Mouse (Mus musculus): ENCODE data around the gene Anxa4. TPM values are rescaled to one million over a fixed set of nuclear protein-coding genes. Genes with fewer than 3 reads are reported as not detected.

Gene Anxa4
- total RNA-seq, 2 experiments from 2014 or later: 3.1 to 3.8 TPM

GRCm38 (mm10) chr6:86702577-86702976 is 90.8 kb downstream of the Anxa4 start:
- DNase-seq (ENCODE audit: extremely low spot score in 1 of 2, low spot score in 2 of 2): no peak
- intact Hi-C loops (cut with DNase I): no loop called here

GRCm38 (mm10) chr6:86697903-86698302 is 95.5 kb downstream of the Anxa4 start:
- intact Hi-C loops (cut with DNase I): no loop called here
- DNase-seq (ENCODE audit: extremely low spot score in 1 of 2, low spot score in 2 of 2): no peak

GRCm38 (mm10) chr6:86696213-86696612 is 97.2 kb downstream of the Anxa4 start:
- intact Hi-C loops (cut with DNase I): no loop called here
- no peak for DNase-seq (ENCODE audit: extremely low spot score in 1 of 2, low spot score in 2 of 2)

- DNase-seq (ENCODE audit: extremely low spot score in 1 of 2, low spot score in 2 of 2): peak in 1 of 2 experiments; percentile 35
- intact Hi-C loops (cut with DNase I): no loop called here
These were observed 98.9 kb downstream of the Anxa4 start for GRCm38 (mm10) chr6:86694465-86694864.

GRCm38 (mm10) chr6:86689671-86690070 is 103.7 kb downstream of the Anxa4 start:
- intact Hi-C loops (cut with DNase I): no loop called here
- no peak for DNase-seq (ENCODE audit: extremely low spot score in 1 of 2, low spot score in 2 of 2)

GRCm38 (mm10) chr6:86686971-86687370 is 106.4 kb downstream of the Anxa4 start:
- DNase-seq (ENCODE audit: extremely low spot score in 1 of 2, low spot score in 2 of 2): no peak
- intact Hi-C loops (cut with DNase I): no loop called here

Other genes with a start within 250 kb of the Anxa4 start
- 1 to 10 TPM; 1.3 to 1.7 TPM for gene Asprv1, start 165.4 kb downstream of the Anxa4 start, total RNA-seq (2021)
- 10 to 100 TPM; 14.7 to 18.7 TPM for gene Mxd1, start 124.4 kb downstream of the Anxa4 start, total RNA-seq (2021)
- 10 to 100 TPM; 51.8 to 53.7 TPM for gene Snrnp27, start 109.1 kb downstream of the Anxa4 start, total RNA-seq (2021)
- 10 to 100 TPM; 36.2 to 37.0 TPM for gene Gmcl1, start 60.2 kb downstream of the Anxa4 start, total RNA-seq (2021)
- 100 to 1,000 TPM; 263 to 271 TPM for gene Aak1, start 55.9 kb upstream of the Anxa4 start, total RNA-seq (2021)
- gene Nfu1, start 215.7 kb upstream of the Anxa4 start, total RNA-seq (2021): 10 to 100 TPM; 61.6 to 63.4 TPM
- gene Gfpt1, start 249.3 kb upstream of the Anxa4 start, total RNA-seq (2021): 10 to 100 TPM; 60.0 to 60.7 TPM

All from left cerebral cortex, postnatal 10 days (tissue).